Mouse (Mus musculus): Measurements from ENCODE around the gene Eva1a.
A peak's percentile ranks its signal among the peaks of the same experiment; 100 is the strongest.

The Eva1a gene

DNA sequence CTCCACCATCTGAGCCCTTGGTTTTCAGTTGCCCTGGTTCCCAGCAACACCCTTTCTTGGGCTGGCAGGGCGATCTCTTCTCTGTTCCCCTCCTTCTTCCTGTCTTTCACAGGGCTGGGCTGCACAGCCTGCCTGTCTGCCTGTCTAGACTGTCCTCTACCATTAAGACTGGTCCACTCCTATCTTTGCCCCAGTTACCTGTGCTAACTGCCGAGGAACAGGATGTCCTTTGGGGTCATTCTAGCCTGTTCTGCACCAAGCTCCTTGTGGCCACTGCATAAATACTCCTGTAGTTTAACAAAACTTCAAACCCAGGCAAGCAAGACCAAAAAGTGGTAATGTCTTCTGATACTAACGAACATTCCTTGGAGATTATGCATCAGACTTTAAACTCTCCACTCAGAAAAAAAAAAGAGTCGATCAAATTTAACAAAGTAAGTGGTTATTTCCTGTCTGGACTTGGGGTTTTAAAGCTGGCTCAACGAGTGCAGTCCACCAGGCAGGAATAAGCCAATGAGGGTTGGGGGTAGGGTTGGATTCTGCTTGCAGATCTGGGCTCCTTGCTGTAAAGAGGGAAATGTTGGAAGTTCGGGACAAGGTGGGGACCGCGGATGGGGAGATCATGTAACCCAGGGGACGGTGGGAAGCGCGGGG, at the start of gene Eva1a:
TSS of gene Eva1a (plus strand) at position 210 of the 654 bp plus-strand sequence.
- no peak for DNase-seq

DNA sequence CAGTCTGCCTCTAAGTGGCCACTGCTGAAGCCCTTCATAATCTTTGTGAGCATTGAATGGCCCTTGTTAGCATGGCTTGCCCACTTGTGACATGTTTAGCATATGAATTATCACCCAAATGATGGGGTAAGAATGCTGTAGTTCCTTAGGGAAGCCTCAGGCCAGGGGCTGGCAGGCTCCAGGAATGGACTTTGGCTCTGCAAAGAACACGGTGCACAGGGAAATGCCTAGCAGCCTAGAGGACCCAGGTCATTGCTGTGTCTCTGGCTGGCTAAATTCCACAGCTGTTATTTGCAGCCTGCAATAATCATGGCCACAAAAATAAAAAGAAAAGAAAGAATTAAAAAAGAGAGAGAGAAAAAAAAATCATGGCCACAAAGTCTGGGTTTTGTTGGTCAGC, 28.5 kb upstream of the Eva1a start:
- DNase-seq, result peak; percentile 75

- DNase-seq, result peak; percentile 52
Measured at GRCm38 (mm10) chr6:82021074-82021473, 19.8 kb upstream of the Eva1a start.

DNA sequence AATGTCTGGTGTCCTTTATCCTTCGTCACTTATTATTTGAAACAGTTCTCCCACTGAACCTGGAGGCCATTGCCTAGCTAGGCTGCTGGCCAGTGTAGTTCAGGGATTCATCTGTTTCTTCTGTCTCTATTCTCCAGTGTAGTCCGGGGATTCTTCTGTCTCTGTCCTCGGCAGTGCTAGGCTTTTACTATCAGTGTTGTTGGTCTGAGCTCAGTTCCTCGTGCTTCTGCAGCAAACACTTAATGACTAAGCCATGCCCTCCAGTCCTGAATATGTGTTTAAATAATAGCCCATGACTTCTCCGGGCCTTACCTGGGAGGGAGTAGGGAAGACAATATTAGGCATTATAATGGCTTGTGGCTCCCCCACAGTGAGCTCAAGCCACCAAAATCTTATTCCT, 19.3 kb upstream of the Eva1a start:
- peak; percentile 4 for DNase-seq

DNA sequence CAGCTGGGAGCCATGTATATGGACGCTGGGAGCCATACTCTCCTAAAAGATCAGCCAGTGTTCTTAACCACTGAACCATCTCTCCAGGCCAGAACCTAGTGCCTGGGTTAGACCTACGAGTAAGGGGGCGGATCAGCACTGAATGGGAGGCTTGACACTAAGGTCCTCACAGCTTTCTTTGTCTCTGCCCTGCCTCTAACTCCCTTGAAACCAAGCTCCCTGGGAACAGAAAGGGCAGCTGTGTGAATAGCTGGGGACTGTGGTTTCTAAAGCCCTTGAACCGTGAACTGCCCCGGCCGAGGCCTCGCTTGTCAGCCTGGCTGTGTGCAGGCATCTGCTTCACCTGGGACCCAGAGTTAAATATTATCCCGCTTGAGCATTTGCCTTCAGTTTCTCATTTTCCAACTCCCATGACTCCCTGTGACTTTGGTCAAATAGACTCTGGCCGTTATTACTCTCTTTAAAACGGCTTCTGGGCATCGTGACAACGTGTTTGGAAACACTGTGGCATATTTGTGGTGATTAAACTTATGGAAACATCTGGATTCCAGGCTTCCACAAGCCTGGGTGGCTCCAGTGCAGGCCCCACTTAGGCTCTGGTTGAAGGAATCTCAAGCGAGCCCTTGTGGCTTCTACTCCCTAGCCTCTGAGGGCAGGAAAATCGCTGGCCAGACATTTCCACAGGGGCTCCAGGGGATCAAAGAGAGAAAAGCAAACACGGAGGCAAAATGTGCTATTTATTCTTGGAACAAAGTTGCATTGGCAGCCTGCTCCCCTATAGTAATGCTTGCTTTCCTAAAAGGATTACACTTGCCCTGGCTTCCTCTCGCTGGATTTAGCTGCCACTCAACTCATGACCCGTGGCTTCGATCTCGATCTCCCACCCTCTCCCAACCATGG, 11.0 kb upstream of the Eva1a start:
- peak; percentile 96 for DNase-seq

DNA sequence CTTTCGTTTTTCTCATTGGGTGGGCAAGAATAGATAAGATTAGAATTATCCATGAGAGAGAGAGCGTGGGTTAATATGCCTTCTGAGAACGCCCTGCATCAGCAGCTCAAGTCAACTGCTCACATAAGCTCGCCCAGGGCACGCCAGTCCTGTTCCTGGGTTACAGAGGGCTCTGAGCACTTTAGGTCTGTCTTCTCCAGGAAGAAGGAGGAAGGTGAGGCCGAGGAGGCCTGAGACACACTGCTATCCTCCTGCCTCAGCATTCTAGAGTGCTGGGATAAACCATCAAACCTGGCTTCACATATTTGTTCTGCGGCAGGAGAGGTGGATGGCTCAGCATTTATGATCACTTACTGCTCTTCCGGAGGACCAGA, 10.3 kb upstream of the Eva1a start:
- peak; percentile 43 for DNase-seq

DNA sequence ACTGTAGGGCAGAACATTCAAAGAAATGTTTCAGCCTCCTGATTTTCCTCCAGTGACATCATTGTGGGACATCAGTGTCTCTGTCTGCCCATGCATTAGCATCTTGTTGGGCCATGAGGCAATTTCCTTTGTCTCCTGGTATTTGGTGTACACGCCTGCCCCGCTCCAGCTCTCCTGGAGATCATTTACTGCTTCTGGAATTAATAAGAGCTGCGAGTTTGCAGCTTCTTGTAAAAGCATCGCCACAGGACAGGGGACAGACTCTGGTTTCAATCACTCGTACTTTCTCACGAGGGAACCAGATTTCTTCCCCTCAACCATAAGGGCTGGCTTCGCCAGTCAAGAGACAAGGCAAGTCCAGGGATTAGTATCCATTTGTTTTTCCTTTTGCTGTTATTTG, 3.6 kb upstream of the Eva1a start:
- DNase-seq, result no peak

DNA sequence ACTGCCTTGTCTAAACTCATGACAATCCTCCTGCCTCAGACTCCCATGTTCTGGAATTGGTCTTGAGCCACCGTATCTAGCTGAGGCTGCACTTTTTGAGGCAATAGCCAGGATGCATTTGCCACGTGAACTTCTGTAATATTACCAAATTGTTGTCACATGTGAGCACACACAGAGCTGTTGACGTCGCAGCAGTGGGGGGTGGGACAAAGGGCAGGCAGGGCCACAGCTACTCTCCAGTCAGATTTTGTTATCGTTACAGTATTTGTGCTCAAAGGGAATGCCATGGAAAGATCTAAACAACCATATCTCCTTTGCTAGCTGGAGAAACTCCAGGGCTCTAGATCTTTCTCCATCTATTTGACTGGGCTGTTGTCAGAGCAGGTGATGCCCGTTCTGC, 1.6 kb upstream of the Eva1a start:
- no peak for DNase-seq

DNA sequence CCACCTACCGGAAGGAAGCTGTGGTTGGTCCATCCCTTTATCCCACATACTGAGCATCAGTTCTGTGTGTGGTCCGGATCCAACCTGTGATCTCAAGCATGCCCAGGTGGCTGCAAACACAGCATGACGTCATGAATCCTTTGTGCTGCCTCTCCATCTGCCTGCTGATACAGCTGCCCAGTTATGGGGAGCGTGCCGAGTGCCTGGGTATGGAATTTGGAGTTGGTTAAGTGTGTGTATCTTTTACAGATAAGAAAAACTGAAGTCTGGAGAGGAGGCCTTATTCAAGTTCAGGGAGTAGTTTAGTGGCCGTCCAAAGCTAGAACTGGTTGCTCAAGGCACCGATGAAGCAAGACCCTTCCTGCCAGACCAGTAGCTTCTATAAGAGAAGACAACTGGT, 875 bp upstream of the Eva1a start:
- DNase-seq, result no peak

DNA sequence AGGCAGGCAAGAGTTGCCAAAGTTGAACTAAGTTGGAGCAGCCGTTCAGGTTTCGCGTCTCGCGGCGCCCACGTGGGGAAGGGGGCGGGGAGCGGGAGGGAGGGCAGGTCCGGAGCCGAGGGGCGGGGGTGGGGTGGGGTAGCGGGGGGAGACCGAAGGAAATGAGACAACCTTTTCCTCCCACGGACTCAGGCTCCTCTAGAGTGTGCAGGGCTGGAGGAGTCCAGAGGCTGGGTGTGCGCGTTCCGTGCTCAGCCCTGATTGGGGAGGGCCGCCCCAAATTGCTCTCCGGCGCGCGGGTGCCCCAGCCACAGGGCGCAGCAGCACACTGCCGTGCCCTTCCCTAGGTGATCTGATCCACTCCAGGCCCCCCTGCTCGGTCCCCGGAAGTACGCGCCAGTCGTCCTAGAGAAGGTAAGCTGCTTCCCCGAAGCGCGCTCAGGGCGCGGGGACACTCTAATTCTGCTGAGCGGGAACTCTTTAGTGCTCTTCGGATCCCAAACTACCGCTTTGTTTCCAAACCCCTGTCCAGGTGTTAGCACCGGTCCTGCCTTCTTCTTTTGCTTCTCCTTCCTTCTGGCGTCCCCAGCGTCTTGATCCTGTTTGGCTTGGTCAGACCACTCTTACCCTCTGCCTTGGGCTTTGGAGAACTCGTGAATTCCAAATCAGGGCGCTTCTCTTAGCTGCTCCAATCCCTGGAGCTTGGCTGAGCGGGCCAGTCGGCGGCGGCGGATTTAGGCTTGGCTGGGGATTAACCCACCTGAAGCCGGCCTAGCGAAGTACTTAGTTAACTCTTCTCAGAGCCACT, 849 bp downstream of the Eva1a start:
- DNase-seq, result peak; percentile 74

GRCm38 (mm10) chr6:82042296-82043125, 1.7 kb downstream of the Eva1a start:
- DNase-seq, result peak; percentile 68

DNA sequence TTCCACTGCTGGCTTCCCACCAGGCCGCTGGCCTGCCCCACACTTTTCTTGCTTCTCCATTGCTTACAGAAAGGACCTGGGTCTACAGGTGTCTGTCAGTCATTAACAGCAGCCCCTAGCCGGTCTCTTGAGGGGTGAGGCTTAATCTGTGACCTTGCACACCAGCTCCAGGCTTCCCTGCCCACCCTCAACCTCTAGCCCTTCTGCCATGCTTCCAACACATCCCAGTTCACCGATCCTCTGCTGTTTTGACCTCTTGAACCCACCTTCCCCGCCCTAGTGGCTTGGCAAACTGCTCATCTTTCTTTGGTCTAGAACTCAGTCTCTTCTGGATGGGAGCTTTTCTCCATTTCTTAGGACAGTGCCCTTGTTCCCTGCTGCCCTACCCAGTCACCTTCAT, 2.8 kb downstream of the Eva1a start:
- DNase-seq, result peak; percentile 78

GRCm38 (mm10) chr6:82044509-82044908, 3.7 kb downstream of the Eva1a start:
- peak; percentile 33 for DNase-seq

DNA sequence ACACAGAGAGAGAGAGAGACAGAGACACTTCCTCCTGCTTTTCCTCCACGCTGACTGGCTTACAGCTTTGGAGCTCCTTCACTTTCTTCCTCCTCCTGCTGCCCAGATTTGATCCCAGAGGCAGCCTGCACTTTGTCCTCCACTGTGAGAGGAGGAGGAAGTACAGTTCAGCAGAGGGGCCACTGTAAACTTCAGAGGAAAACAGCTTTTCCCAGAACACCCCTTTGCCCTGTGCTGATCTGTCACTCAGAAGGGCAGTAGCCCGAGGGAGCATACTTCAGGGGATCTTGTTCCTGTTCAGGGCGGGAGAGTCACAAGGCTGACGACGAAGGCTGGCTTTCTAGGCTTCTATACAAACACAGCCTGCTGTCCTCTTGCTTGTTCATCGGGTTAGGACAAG, 7.1 kb downstream of the Eva1a start:
- DNase-seq, result peak; percentile 83

GRCm38 (mm10) chr6:82050201-82050600, 9.4 kb downstream of the Eva1a start:
- peak; percentile 73 for DNase-seq

DNA sequence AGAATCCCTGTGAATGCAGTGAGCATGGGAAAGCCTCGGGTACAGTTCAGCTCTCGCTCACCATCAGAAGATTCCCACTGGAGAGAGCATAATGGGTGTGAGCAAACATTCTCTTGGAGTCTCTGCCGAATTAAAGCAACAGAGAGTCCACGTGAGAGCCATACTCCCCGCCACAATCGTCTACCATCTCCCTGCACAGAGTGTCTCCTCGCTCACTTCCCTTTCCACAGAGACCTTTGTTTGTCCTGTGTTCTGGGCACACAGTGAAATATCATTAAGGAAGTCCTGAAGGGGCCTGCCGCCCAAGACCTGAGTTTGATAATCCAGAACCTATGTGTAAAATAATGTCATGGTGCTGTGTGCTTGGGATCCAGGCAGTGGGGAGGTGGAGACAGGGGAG, 10.7 kb downstream of the Eva1a start:
- DNase-seq, result no peak

DNA sequence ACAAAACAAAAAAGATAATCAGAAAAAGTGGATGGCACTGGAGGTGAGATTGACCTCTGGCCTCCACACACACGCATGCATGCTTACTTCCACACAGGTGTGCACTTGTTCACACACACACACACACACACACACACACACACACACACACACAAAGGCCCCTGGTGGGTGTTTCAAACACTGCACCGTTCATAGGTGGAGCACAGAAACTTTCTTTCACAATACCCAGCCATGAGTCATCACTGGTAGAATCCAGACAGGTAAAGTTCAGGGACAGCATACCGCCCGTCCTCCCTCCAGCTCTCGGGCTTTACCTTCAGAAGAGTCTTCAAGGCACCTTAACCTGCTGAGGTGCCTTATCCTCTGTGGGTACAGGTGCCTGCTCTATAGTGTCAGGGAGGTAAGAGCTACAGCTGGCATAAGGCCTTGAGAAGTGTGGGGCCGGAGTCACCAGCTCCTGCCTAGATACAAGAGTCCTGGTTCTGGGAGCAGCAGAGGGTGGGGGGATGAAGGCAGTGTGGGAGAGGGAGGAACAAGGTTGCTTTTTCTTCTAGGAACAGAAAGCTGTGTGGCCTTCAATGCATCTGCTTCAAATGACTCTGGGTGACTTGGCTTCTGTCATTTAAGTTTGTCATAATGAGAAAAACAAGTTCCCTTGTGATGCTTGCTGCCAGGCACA, 11.3 kb downstream of the Eva1a start:
- no peak for DNase-seq

DNA sequence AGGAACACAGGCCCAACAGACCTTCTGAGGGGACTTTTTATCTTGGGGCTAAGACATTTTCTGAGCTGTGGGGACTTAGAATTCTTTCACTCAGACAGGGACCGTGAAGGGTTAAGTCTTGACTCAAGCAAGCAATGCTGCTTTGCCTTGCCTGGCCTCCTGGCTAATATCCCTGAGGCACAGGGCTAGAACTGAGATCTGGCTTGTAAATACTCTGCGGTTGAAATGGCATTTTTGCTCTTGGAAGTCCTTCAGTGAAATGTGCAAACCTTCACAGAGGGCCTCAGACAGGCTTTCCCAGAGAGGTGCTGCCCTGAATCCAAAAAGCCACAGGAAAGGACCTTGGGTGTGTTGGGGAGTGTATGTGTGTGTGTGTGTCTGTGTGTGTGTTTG, 11.9 kb downstream of the Eva1a start:
- DNase-seq, result peak; percentile 54

- DNase-seq, result no peak
Measured at GRCm38 (mm10) chr6:82054854-82055253, 14.0 kb downstream of the Eva1a start.

DNA sequence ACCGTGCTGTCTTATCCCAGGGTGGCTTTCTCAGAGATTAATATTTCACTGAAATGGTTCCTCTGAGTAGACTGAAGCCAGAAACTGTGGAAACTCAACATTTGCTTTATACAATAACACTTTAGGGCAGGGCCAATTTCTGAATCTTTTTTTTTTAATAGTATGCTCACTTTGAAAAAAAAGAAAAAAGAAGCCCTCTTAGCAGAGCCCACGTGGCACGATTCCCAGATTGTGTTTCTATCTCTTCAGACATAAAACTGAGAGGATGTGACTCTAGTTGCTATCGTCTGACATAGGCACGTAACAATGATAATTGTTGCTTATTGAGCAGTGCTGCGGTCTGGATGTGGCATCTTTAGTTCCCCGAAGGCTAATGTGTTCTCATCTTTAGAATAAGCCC, 19.1 kb downstream of the Eva1a start:
- DNase-seq, result no peak

- DNase-seq, result peak; percentile 73
Measured at GRCm38 (mm10) chr6:82065230-82065629, 24.4 kb downstream of the Eva1a start.

DNA sequence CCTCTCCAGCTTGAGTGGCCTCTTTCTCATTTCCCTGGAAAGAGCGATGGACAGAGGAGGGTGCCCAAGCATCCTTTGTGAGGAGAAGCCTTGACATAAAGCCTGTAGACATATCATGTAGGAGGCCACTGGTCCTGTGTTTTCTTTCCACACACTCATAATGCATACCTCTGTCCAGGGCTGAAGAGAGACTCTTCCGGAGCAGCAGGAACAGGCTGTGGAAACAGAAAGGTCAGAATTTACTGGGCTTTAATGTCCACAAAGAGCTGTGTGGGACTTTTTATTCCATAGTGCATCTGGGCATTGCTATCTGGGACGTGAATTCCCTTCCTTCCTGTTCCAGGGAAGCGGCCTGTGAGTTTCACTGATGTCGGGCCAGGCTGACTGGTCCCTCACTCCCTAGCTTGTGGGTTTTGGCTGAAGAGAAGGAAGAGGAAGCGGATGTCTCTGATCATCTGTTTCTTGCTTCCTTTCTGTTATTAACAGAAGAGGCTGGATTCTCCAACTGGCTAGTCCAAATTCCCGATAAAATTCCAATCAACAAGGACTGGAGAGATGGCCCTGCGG, 25.8 kb downstream of the Eva1a start:
- DNase-seq, result no peak

All from kidney, adult 11 months (tissue).